Mouse (Mus musculus) limb, embryonic 14.5 days (tissue): ENCODE measurements around the gene Soat2. TPM values are rescaled to one million over a fixed set of nuclear protein-coding genes. Genes with fewer than 3 reads are reported as not detected.
"Not testable (repeated sequence)": the region's sequence is repeated elsewhere in the genome, so short reads cannot be mapped to it uniquely, and the experiment has no call there.

Source experiments
- ATAC-seq: fragments of 200-750 bp; cut with Nextera tagmentation; 2 replicates; pipeline ENCODE4 v1.8.0; 2017; ENCODE audit warnings: low read depth, moderate number of reproducible peaks, moderate TSS enrichment; ENCODE audit not compliant: low FRiP score
- DNase-seq: peaks from one replicate; pipeline ENCODE4 v3.0.0-alpha.2; 2015; ENCODE audit warnings: low spot score
- H3K27ac ChIP-seq: fragments of 300-500 bp; sonication (generic); replicated peaks from 2 replicates; pipeline ENCODE4 v1.5.1; 2014; ENCODE audit warnings: low read depth, mild to moderate bottlenecking, low read length, moderate library complexity, mixed read lengths
- H3K27me3 ChIP-seq: fragments of 300-500 bp; sonication (generic); 2 replicates; pipeline ENCODE4 v1.6.1; 2014; ENCODE audit warnings: low read length, mixed read lengths; ENCODE audit not compliant: control insufficient read depth, insufficient read depth
- H3K36me3 ChIP-seq: fragments of 300-500 bp; sonication (generic); 2 replicates; pipeline ENCODE4 v1.6.1; 2014; ENCODE audit warnings: mild to moderate bottlenecking, low read length, moderate library complexity, mixed read lengths; ENCODE audit not compliant: control insufficient read depth, insufficient read depth
- H3K4me1 ChIP-seq: fragments of 300-500 bp; sonication (generic); 2 replicates; pipeline ENCODE4 v1.6.1; 2014; ENCODE audit warnings: antibody characterized with exemption, low read length, mixed read lengths; ENCODE audit not compliant: control insufficient read depth, insufficient read depth
- H3K4me2 ChIP-seq: fragments of 300-500 bp; sonication (generic); replicated peaks from 2 replicates; pipeline ENCODE4 v1.6.1; 2014; ENCODE audit warnings: low read depth, mild to moderate bottlenecking, low read length, moderate library complexity; ENCODE audit not compliant: severe bottlenecking
- H3K4me3 ChIP-seq: fragments of 300-500 bp; sonication (generic); replicated peaks from 2 replicates; pipeline ENCODE4 v1.5.1; 2014; ENCODE audit warnings: low read length
- H3K9ac ChIP-seq: fragments of 300-500 bp; sonication (generic); 2 replicates; pipeline ENCODE4 v1.6.1; 2014; ENCODE audit warnings: mild to moderate bottlenecking, low read depth, low read length, moderate library complexity; ENCODE audit not compliant: severe bottlenecking
- H3K9me3 ChIP-seq: fragments of 300-500 bp; sonication (generic); 2 replicates; pipeline ENCODE4 v1.6.1; 2016; ENCODE audit warnings: low read length; ENCODE audit not compliant: control insufficient read depth
- POLR2A ChIP-seq: fragments of 200-500 bp; IDR thresholded peaks from 2 replicates; pipeline ENCODE4 v1.8.0; 2012; ENCODE audit warnings: inconsistent platforms, mild to moderate bottlenecking, moderate library complexity, borderline replicate concordance; ENCODE audit not compliant: insufficient read depth, insufficient read length; ENCODE audit errors: extremely low read depth
- WGBS: fragments of 180-500 bp; shearing (Covaris S2); extraction: QIAGEN DNeasy Blood & Tissue Kit; methylation state at CpG from one replicate; pipeline ENCODE4 v1.1.7; 2014; 5-methylcytosine and 5-hydroxymethylcytosine counted together
- polyA plus RNA-seq, 2 experiments: library from polyadenylated mRNA; depleted of rRNA in 1 of 2; stranded (reverse) in 1 of 2; unstranded in 1 of 2; fragments of >200 nt; fragmentation: Nextera tagmentation in 1 of 2; extraction: Ambion mirVana in 1 of 2; gene quantifications; 2 replicates each; pipeline versions ENCODE4 v1.2.1 to v1.2.3; 2012 to 2014

Soat2 gene
- polyA plus RNA-seq, 2 experiments = 0.76 to 0.87 TPM

DNA sequence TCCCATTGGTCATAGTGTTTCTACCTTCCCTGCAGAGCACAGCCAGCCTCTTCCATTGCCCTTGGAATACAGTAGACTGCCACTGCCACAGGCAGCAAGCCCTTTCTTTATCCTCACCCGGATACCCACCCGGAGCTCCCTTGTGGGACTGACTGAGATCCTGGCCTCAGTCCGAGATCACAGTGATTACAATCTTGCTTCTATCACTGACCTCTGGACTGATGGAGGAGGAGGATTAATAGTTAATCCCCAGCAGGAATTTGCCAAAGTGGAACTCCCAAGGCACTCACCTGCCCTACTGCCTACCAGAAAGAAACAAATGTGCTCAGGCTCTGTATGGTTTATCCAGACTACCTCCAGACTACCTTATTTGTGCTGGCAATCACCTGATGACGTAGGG, 765 bp upstream of the Soat2 start:
- Histone ChIP-seq H3K27ac (no peak overlapping the region), H3K4me3 (no peak overlapping the region), H3K36me3 (no peaks in the 10 kb centered on the region), H3K4me2 (no peak overlapping the region), H3K27me3 (peaks cover 14% of the 10 kb centered on the region), H3K4me1 (peaks cover 9% of the 10 kb centered on the region; the same call in 1 of the 2 replicates), H3K9ac (no peak overlapping the region), H3K9me3 (no peaks in the 10 kb centered on the region)
- ATAC-seq = no peak
- no peak for DNase-seq
- WGBS = 77% methylated on average over 4 of the region's 4 CpGs
- TF ChIP-seq POLR2A = no peak

DNA sequence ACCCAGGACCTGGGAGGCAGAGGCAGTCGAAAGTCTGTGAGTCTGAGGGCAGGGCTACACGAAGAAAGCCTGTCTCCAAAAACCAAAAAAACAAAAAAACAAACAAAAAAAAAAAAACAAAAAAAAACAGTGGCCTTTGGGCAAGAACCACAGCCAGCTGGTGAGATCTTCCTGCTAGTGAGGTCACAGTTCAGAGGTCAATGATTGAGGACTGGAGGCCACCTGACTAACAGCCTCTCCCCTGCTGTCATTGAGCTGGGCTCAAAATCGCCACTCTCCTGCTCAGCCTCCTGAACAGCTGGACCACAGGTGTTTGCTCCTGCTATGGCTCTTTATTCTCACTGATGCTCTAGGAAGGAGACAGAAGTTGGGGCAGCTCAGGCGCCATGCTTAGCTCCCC, 2.3 kb downstream of the Soat2 start:
- peaks cover 6% of the 10 kb centered on the region; the same call in 1 of the 2 replicates for H3K4me1 ChIP-seq
- H3K27ac ChIP-seq = no peak overlapping the region
- no peak overlapping the region for H3K4me2 ChIP-seq
- TF ChIP-seq POLR2A = no peak
- H3K4me3 ChIP-seq = no peak overlapping the region
- H3K36me3 ChIP-seq = no peaks in the 10 kb centered on the region
- DNase-seq (no peak), ATAC-seq (no peak)
- H3K27me3 ChIP-seq = no peaks in the 10 kb centered on the region
- H3K9me3 ChIP-seq = no peaks in the 10 kb centered on the region
- WGBS = 40% methylated on average over 4 of the region's 4 CpGs
- no peak overlapping the region for H3K9ac ChIP-seq

DNA sequence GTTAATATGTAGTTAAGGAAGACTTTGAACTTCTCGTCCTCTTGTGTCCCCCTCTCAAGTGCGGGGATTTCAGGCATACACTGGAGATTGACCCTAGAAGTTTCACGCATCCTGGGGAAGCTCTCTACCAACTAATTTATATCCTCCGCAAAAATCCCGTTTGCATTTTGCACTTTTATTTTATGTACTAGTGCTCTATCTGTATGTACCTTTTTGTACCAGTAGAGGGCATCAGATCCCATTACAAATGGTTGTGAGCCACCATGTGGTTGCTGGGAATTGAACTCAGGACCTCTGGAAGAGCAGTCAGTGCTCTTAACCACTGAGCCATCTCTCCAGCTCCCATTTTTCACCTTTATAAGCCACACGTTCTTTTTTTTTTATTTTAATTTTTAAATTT, 4.7 kb downstream of the Soat2 start:
- H3K27me3 ChIP-seq, ATAC-seq, H3K4me1 ChIP-seq, H3K27ac ChIP-seq, H3K9me3 ChIP-seq, H3K4me2 ChIP-seq, H3K9ac ChIP-seq, DNase-seq, H3K4me3 ChIP-seq, H3K36me3 ChIP-seq: not testable (repeated sequence)
- WGBS = 92% methylated on average over 6 of the region's 6 CpGs

DNA sequence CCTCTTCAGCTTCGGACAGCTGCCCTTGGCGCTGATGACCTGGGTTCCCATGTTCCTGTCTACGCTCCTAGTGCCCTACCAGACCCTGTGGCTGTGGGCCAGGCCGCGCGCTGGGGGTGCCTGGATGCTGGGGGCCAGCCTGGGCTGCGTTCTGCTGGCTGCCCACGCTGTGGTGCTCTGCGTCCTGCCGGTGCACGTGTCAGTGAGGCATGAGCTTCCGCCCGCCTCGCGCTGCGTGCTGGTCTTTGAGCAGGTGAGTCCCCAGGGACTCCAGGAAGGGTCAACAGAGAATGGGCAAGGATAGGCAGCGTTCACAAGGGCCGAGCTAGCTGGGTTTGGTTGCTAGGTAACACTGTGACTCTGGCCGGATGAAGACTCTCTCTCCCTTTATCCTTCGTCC, 6.5 kb downstream of the Soat2 start:
- Histone ChIP-seq H3K36me3 (no peaks in the 10 kb centered on the region), H3K27me3 (no peaks in the 10 kb centered on the region), H3K9me3 (no peaks in the 10 kb centered on the region), H3K4me3 (no peak overlapping the region), H3K4me1 (no peaks in the 10 kb centered on the region), H3K9ac (no peak overlapping the region), H3K27ac (no peak overlapping the region), H3K4me2 (no peak overlapping the region)
- 47% methylated on average over 20 of the region's 20 CpGs for WGBS
- DNase-seq (no peak), ATAC-seq (no peak)
- no peak for TF ChIP-seq POLR2A

- Histone ChIP-seq H3K9ac (no peak overlapping the region), H3K27me3 (no peaks in the 10 kb centered on the region), H3K4me1 (peaks cover 4% of the 10 kb centered on the region), H3K4me3 (no peak overlapping the region), H3K27ac (no peak overlapping the region), H3K4me2 (no peak overlapping the region), H3K9me3 (no peaks in the 10 kb centered on the region), H3K36me3 (no peaks in the 10 kb centered on the region)
- DNase-seq (no peak), ATAC-seq (no peak)
- 60% methylated on average over 27 of the region's 27 CpGs for WGBS
- TF ChIP-seq POLR2A = no peak
Observed at GRCm38 (mm10) chr15:102160415-102161060, 10.2 kb downstream of the Soat2 start.
